Mouse (Mus musculus) embryonic fibroblast, embryonic 13.5 days (primary cell): ENCODE results near the gene Cep41. TPM values are rescaled to one million over a fixed set of nuclear protein-coding genes. Genes with fewer than 3 reads are reported as not detected.

Experiments used
- H3K27ac ChIP-seq: 2 replicates; pipeline ENCODE4 v1.5.1; 2012; ENCODE audit warnings: low read length, control low read depth, inconsistent platforms; ENCODE audit not compliant: insufficient read depth
- H3K4me1 ChIP-seq: 2 replicates; pipeline ENCODE4 v1.6.1; 2011; ENCODE audit warnings: low read length; ENCODE audit not compliant: control insufficient read depth, insufficient read depth
- H3K4me3 ChIP-seq: 2 replicates; pipeline ENCODE4 v1.5.1; 2011; ENCODE audit warnings: mild to moderate bottlenecking, control low read depth, low read length; ENCODE audit not compliant: insufficient read depth
- CTCF ChIP-seq: IDR thresholded peaks from 2 replicates; pipeline ENCODE4 v1.5.1; 2011; ENCODE audit warnings: mild to moderate bottlenecking, control low read depth, low read length, moderate library complexity, borderline replicate concordance; ENCODE audit not compliant: insufficient read depth
- POLR2A ChIP-seq: IDR thresholded peaks from 2 replicates; pipeline ENCODE4 v1.6.1; 2011; ENCODE audit warnings: low read depth, mild to moderate bottlenecking, control low read depth, low read length, moderate library complexity
- polyA plus RNA-seq: library from polyadenylated mRNA; stranded (reverse); fragments of >200 nt; gene quantifications from 2 replicates; pipeline ENCODE4 v1.2.4, GENCODE M21; 2011; ENCODE audit warnings: low read depth; ENCODE audit not compliant: missing spikeins, insufficient read length

The Cep41 gene
- polyA plus RNA-seq, 1 experiment: 14.9 TPM

DNA sequence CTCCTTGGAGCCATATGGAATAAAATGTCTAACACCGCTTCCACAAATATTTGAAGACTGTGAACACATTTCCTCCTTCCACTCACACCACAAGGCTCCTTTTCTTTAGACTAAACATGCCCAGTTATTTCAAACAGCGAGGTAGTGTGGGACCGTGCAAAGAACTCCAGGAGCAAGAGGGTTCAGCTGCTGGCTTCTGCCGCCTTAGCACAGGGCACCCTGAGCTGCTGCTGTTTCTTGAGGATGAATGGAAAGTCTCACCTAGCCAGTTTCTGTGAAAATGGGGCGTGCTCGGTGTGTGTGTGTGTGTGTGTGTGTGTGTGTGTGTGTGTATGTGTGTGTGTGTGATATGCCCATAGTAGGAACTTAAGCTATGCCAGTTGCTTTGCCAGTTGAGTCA is 40.9 kb upstream of the Cep41 start:
- TF ChIP-seq POLR2A: no peak
- TF ChIP-seq CTCF: no peak
- Histone ChIP-seq H3K4me1 (no peaks in the 10 kb centered on the region), H3K4me3 (no peak overlapping the region)

DNA sequence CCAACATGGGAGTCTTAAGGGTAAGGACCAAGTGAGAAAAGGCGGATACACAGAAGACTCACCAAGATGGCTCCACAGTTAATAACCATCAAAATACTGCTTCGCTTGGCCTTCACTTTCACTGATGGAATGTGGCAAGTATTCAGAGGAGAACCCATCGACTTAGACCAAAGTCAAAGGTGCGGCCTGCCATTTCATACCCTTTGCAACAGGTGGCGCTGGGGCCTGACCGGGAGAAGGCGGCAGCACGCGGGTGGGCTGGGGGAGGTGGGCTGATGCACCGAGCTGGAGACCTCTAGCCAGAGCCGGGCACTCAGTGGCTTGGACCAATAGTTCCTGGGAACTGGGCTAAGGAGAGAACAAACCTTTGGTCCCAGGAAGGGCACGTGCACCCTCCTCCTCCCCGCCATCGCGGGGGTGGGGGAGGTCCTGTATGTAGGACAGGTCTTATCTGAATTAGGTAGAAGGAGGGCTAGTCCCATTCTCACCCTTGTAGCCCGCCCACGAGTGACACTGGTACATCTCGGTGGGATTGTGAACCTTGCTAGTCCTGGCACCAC is 39.1 kb upstream of the Cep41 start:
- H3K4me3 ChIP-seq: no peak overlapping the region
- TF ChIP-seq POLR2A (no peak), CTCF (no peak)
- H3K4me1 ChIP-seq: no peaks in the 10 kb centered on the region
- H3K27ac ChIP-seq: no peak overlapping the region

More for the DNA sequence above, 40.9 kb upstream of the Cep41 start:
- H3K27ac ChIP-seq: no peak overlapping the region

DNA sequence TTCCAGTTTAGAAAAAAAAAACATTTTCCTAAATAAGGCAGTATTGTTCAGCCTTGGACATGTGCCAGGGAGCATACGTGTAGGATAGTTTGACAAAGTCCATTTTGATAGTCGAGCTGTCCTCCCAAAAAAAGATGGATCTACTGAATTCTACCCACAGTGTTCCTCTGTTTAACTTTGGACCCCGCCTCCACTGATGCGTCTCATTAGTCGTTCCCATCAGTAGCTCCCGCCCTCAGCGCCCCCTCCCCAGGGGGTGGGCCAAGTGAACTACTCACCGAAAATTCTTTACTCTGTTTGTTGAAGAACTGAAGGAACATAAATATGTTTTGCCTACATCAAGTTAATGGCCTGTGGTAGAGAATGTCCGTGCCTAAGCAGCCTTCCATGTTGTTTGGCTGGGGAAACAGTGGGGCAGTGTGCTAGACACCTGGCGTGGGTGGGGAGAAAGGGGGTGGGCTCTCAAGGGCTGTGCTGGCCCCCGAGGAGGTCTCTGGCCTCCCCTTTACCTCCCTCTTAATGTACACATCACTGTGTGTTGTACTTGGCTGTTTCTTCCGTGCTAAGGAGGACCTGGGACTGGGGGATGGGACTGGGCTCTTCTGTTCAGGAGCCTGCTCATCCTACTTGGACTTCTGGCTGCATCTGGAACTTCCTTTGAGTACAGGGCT is 36.9 kb upstream of the Cep41 start:
- TF ChIP-seq POLR2A (no peak), CTCF (no peak)
- H3K27ac ChIP-seq: no peak overlapping the region
- H3K4me1 ChIP-seq: no peaks in the 10 kb centered on the region
- no peak overlapping the region for H3K4me3 ChIP-seq

DNA sequence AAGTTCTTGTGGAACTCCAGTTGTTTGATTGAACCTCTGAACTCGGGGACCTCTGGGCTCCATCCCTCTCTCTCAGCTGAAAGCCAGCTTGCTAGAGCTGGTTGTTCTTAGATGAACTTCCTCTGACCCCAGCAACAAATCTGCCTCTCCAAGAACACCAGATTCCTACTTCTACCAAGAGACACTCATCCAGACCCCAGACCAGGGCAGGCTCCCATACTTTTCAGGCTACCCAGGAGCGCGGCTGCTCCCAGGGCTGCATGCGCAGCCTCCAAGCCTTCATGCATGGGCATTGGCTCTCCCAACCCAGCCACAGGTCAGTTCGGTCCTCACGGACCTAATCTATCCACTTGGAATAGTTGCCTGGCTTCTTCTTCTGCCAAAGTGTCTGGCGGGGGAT is 29.8 kb upstream of the Cep41 start, which contains the start of gene Mest:
Gene Mest (plus strand): TSS at position 217 of the 400 bp plus-strand sequence.
- no peak for TF ChIP-seq POLR2A
- no peak for TF ChIP-seq CTCF
- no peak within 1 kb of the TSS for H3K27ac ChIP-seq
- no peak within 1 kb of the TSS for H3K4me3 ChIP-seq
- no peaks in the 10 kb centered on the region for H3K4me1 ChIP-seq

DNA sequence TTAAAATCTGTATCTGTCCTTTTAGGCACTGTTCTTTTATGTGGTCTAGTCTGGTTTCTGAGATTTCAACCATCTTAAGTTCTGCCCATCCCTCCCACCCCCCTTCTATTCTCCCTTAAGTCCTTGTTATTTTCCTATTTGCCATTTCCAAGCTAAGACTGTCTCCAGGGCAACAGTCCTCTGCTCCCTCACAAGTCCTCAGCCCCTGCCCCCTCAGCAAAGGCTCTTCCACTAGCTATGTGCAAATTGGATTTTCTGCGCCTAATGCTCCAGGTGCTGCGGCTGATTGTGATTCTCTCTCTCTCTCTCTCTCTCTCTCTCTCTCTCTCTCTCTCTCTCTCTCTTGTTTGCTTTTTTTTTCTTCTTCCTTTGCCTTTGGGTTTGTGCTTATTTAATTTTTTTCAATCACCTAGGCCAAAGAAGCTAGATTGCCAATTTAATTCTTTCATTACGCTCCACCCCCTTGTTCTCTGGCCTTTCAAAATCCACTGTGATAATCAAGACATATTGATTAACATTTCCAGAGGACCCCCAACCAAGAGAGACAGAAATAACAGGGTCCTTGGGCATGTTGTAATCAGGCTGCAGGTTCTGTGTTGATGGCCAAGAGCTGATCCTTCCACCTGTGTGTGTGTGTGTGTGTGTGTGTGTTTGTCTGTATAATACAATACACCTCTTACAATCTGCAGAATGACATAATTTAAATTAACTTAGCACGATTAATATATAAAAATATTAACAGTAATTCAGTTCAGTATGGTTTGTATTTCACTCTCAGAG is 29.0 kb upstream of the Cep41 start:
- no peaks in the 10 kb centered on the region for H3K4me1 ChIP-seq
- H3K27ac ChIP-seq: no peak overlapping the region
- H3K4me3 ChIP-seq: no peak overlapping the region
- TF ChIP-seq POLR2A: no peak
- no peak for TF ChIP-seq CTCF

DNA sequence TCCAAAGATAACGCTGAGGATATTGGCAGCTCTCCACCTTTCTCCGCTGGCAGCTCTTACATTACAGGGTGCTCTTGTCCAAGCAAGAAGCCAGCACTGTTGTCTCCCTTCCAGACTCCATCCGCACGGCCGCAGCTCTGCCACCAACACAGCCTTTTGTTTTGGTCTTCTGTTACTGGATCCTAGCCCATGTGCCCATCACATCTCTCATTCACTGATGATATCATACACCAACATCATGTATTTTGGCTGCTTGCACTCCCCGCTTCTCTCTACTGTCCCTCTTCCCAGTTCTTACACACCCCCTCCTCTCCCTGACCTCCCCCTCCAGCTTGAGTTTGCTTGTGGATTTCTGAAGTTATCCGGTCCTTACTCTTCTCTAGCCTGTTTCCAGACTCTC is 23.2 kb upstream of the Cep41 start:
- H3K4me1 ChIP-seq: no peaks in the 10 kb centered on the region
- no peak for TF ChIP-seq POLR2A
- no peak for TF ChIP-seq CTCF
- no peak overlapping the region for H3K27ac ChIP-seq
- no peak overlapping the region for H3K4me3 ChIP-seq

DNA sequence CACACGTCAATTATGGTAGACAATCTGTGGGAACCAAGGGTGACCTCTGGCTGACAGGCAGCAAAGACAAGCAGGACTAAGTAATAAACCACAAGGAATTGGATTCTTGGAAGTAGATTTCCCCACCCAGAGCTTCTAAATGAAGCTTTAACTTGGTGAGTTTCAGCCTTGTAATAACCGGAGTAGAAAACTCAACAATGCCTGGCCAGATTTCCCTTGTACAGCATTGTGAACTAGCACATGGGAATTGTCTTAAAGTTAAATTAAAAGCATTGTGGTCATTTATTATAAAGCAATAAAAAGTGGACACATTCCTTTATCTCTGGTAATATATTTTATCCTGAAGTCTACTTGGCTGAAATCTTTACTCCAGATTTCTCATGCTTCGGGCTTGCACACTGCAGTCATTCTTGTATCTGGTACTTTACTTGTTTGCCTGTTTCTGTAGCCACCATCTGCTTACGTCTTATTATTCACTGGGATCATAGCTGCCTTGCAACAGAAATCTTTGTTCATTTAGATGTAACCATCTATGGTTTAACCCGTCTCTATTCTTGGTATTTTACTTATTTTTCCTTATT is 21.4 kb upstream of the Cep41 start:
- TF ChIP-seq CTCF (no peak), POLR2A (no peak)
- Histone ChIP-seq H3K4me3 (no peak overlapping the region), H3K27ac (no peak overlapping the region), H3K4me1 (no peaks in the 10 kb centered on the region)

DNA sequence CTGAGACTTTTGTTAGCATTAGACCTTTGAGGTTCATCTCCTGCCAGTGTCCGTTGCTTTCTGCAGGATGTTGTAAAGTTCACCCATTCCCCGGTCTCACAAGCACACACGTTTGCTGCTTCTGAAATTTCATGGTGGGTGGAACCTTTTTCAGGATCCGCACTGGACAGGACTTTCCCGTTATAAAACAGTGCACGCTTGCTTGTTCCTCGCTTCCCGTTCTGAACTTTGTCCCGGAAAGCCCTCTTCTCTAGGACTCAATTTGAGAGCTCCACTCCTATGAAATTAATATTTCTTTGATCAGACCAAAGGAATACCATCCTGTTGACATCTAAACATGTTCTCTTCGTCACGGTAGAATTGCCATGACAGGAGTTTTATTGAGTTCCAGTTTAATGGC is 20.3 kb upstream of the Cep41 start:
- no peaks in the 10 kb centered on the region for H3K4me1 ChIP-seq
- TF ChIP-seq CTCF: no peak
- TF ChIP-seq POLR2A: no peak
- H3K27ac ChIP-seq: no peak overlapping the region
- H3K4me3 ChIP-seq: no peak overlapping the region

DNA sequence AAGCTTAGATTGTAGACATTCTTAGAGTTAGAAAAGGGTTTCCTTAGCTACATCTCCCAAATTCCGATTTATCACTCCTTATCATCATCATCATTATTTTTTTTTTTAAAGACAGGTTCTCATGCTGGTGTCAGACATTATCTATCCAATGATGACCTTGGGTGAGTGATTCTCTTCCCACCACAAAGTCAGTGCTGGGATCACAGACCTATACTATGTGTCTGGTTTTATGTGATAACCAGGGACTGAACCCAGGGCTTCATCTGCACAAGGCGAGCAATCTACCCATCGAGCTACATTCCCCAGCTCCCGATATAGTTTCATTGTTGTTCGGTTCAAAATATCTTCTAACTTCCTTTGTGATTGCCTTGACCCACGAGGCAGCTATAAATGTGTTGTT is 19.9 kb upstream of the Cep41 start:
- H3K4me1 ChIP-seq: no peaks in the 10 kb centered on the region
- TF ChIP-seq POLR2A (no peak), CTCF (no peak)
- H3K27ac ChIP-seq: no peak overlapping the region
- H3K4me3 ChIP-seq: no peak overlapping the region

DNA sequence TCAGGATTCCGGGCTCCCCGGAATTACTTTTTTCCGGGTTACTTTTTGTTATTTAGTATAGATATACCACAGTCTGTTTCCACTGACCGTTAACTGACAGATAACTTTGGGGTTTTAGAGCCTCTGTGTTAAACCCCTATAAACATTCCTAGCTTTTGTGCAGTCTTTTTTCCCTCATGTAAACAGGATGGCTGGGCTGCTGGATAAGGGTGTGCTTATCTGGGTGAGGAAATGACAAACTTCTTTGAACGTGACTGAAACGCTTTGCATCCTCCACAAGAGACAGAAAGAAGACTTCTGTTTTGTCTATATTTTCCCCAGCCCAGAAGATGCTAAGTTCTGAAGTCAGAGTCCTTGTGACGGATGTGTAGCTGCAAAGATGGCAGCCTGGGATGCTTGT is 18.9 kb upstream of the Cep41 start:
- no peak for TF ChIP-seq POLR2A
- no peak for TF ChIP-seq CTCF
- no peak overlapping the region for H3K4me3 ChIP-seq
- no peaks in the 10 kb centered on the region for H3K4me1 ChIP-seq
- H3K27ac ChIP-seq: no peak overlapping the region
